Comparison of ENCODE assay signal across 18 mouse cellular contexts in genomic region chr6:26761551-26761950, GRCm38 (mm10).
DNase-seq lines count a peak whose midpoint lies in the region; ATAC-seq and TF ChIP-seq lines count a peak whose summit lies in the region.
"Had no signal": no experiment of that assay in that cellular context is flagged by ENCODE, and none has a peak within 500 bp of the region (broad histone marks: within the 10 kb centered on the region; RNA-seq: fewer than 3 reads in every experiment).

No protein-coding gene starts in this region.

- ATAC-seq in forebrain, embryonic 14.5 days = no peak
- no peak for ATAC-seq in forebrain, embryonic 11.5 days (replicated peaks; ENCODE audit: low FRiP score)
- no peak for ATAC-seq in midbrain, postnatal 0 days (ENCODE audit: low FRiP score)
- no peak for ATAC-seq in midbrain, embryonic 11.5 days (ENCODE audit: low FRiP score)
- peak; percentile 53; the same call in 1 of the 2 replicates for ATAC-seq in forebrain, postnatal 0 days

- H3K4me1 ChIP-seq in forebrain, embryonic 14.5 days (ENCODE audit: control insufficient read depth, insufficient read depth, low read length) = no peaks in the 10 kb centered on the region
- H3K4me1 ChIP-seq in forebrain, embryonic 11.5 days (replicated peaks; ENCODE audit: control insufficient read depth, insufficient read depth, low read length) = no peaks in the 10 kb centered on the region
- H3K4me1 ChIP-seq in midbrain, postnatal 0 days (ENCODE audit: insufficient read depth, low read length) = no peaks in the 10 kb centered on the region
- peaks cover 2% of the 10 kb centered on the region; the same call in 1 of the 2 replicates for H3K4me1 ChIP-seq in midbrain, embryonic 11.5 days (ENCODE audit: control insufficient read depth, insufficient read depth, low read length)
- H3K4me1 ChIP-seq in forebrain, postnatal 0 days (ENCODE audit: insufficient read depth) = no peaks in the 10 kb centered on the region
- H3K4me1 ChIP-seq: embryonic facial prominence, embryonic 10.5 days; embryonic facial prominence, embryonic 12.5 days had no signal

- WGBS in forebrain, embryonic 14.5 days = 77% methylated on average over 2 of the region's 2 CpGs
- 84% methylated on average over 2 of the region's 2 CpGs for WGBS in forebrain, embryonic 11.5 days
- 83% methylated on average over 2 of the region's 2 CpGs for WGBS in midbrain, postnatal 0 days
- WGBS in midbrain, embryonic 11.5 days = 85% methylated on average over 2 of the region's 2 CpGs
- 48% methylated on average over 2 of the region's 2 CpGs for WGBS in forebrain, postnatal 0 days

- no peak overlapping the region for H3K27ac ChIP-seq in forebrain, embryonic 14.5 days (ENCODE audit: low read depth, low read length)
- H3K27ac ChIP-seq in forebrain, embryonic 11.5 days (ENCODE audit: low read depth, low read length) = no peak overlapping the region
- no peak overlapping the region for H3K27ac ChIP-seq in midbrain, postnatal 0 days (ENCODE audit: low read depth, low read length)
- H3K27ac ChIP-seq in midbrain, embryonic 11.5 days (ENCODE audit: low read depth, low read length) = no peak overlapping the region
- no peak overlapping the region for H3K27ac ChIP-seq in forebrain, postnatal 0 days (ENCODE audit: low read depth, low read length)
- H3K27ac ChIP-seq: embryonic facial prominence, embryonic 10.5 days; embryonic facial prominence, embryonic 12.5 days had no signal

- H3K4me2 ChIP-seq in forebrain, embryonic 14.5 days (ENCODE audit: low read length) = no peak overlapping the region
- H3K4me2 ChIP-seq in forebrain, embryonic 11.5 days (ENCODE audit: low read depth, low read length, severe bottlenecking) = no peak overlapping the region
- no peak overlapping the region for H3K4me2 ChIP-seq in midbrain, postnatal 0 days (ENCODE audit: low read depth, low read length, poor library complexity, severe bottlenecking)
- no peak overlapping the region for H3K4me2 ChIP-seq in midbrain, embryonic 11.5 days
- H3K4me2 ChIP-seq in forebrain, postnatal 0 days (ENCODE audit: low read depth) = no peak overlapping the region
- H3K4me2 ChIP-seq: embryonic facial prominence, embryonic 12.5 days had no signal

- no peak overlapping the region for H3K4me3 ChIP-seq in forebrain, embryonic 14.5 days (ENCODE audit: low read depth, low read length)
- no peak overlapping the region for H3K4me3 ChIP-seq in forebrain, embryonic 11.5 days (ENCODE audit: low read depth, low read length)
- no peak overlapping the region for H3K4me3 ChIP-seq in midbrain, postnatal 0 days (ENCODE audit: low read depth, low read length)
- no peak overlapping the region for H3K4me3 ChIP-seq in midbrain, embryonic 11.5 days (ENCODE audit: low read depth, low read length)
- H3K4me3 ChIP-seq in forebrain, postnatal 0 days (ENCODE audit: low read depth, low read length) = no peak overlapping the region
- H3K4me3 ChIP-seq: embryonic facial prominence, embryonic 10.5 days; embryonic facial prominence, embryonic 12.5 days had no signal

- no peak overlapping the region for H3K9ac ChIP-seq in forebrain, embryonic 14.5 days (ENCODE audit: low read length)
- no peak overlapping the region for H3K9ac ChIP-seq in forebrain, embryonic 11.5 days (ENCODE audit: low read length)
- no peak overlapping the region for H3K9ac ChIP-seq in midbrain, postnatal 0 days (replicated peaks; ENCODE audit: low read length, poor library complexity, severe bottlenecking)
- H3K9ac ChIP-seq in midbrain, embryonic 11.5 days (ENCODE audit: low read length) = no peak overlapping the region
- H3K9ac ChIP-seq in forebrain, postnatal 0 days = no peak overlapping the region
- H3K9ac ChIP-seq: embryonic facial prominence, embryonic 12.5 days had no signal

- no peaks in the 10 kb centered on the region for H3K9me3 ChIP-seq in forebrain, embryonic 14.5 days (replicated peaks; ENCODE audit: control insufficient read depth, low read length)
- no peaks in the 10 kb centered on the region for H3K9me3 ChIP-seq in forebrain, embryonic 11.5 days (ENCODE audit: control insufficient read depth, low read length)
- no peaks in the 10 kb centered on the region for H3K9me3 ChIP-seq in midbrain, postnatal 0 days (ENCODE audit: low read length)
- H3K9me3 ChIP-seq in midbrain, embryonic 11.5 days (ENCODE audit: control insufficient read depth, low read length) = no peaks in the 10 kb centered on the region
- no peaks in the 10 kb centered on the region for H3K9me3 ChIP-seq in forebrain, postnatal 0 days (ENCODE audit: low read length)
- H3K9me3 ChIP-seq: embryonic facial prominence, embryonic 10.5 days; embryonic facial prominence, embryonic 12.5 days had no signal

- no peaks in the 10 kb centered on the region for H3K36me3 ChIP-seq in forebrain, embryonic 14.5 days (ENCODE audit: control insufficient read depth, insufficient read depth, low read length)
- H3K36me3 ChIP-seq in forebrain, embryonic 11.5 days (ENCODE audit: control insufficient read depth, insufficient read depth, low read length) = no peaks in the 10 kb centered on the region
- no peaks in the 10 kb centered on the region for H3K36me3 ChIP-seq in midbrain, postnatal 0 days (ENCODE audit: insufficient read depth, low read length)
- no peaks in the 10 kb centered on the region for H3K36me3 ChIP-seq in midbrain, embryonic 11.5 days (ENCODE audit: control insufficient read depth, insufficient read depth, low read length)
- no peaks in the 10 kb centered on the region for H3K36me3 ChIP-seq in forebrain, postnatal 0 days (ENCODE audit: insufficient read depth)
- H3K36me3 ChIP-seq: embryonic facial prominence, embryonic 10.5 days; embryonic facial prominence, embryonic 12.5 days had no signal

- DNase-seq in forebrain, embryonic 14.5 days (ENCODE audit: low spot score) = peak; percentile 33
- no peak for DNase-seq in forebrain, embryonic 11.5 days (ENCODE audit: low spot score)
- DNase-seq in midbrain, postnatal 0 days (ENCODE audit: low spot score) = peak; percentile 1
- DNase-seq in midbrain, embryonic 11.5 days (ENCODE audit: low spot score, missing footprints) = no peak
- peak; percentile 22 for DNase-seq in brain, embryonic 18.5 days (ENCODE audit: low read depth, low spot score)
- DNase-seq in forebrain, postnatal 0 days = peak; percentile 43
- DNase-seq in kidney, postnatal 36 days = no peak
- no peak for DNase-seq in layer of hippocampus, adult 8-10 months (ENCODE audit: low spot score in 2 of 2)
- DNase-seq: adrenal gland, adult 2 months; adrenal gland, postnatal 10 days; adrenal gland, postnatal 25 days; cerebellum, adult 11-12 months; cerebellum, adult 2 months; cerebellum, adult 9-10 months; cerebellum, postnatal 10 days; cerebellum, postnatal 25 days had no signal

- no peak for TF ChIP-seq CTCF in midbrain, postnatal 0 days (IDR thresholded peaks at IDR 0.05)
- TF ChIP-seq CTCF in forebrain, postnatal 0 days (IDR thresholded peaks at IDR 0.05; ENCODE audit: low read depth) = no peak

- H3K27me3 ChIP-seq in forebrain, embryonic 14.5 days (replicated peaks; ENCODE audit: control insufficient read depth, insufficient read depth, low read length) = no peaks in the 10 kb centered on the region
- no peaks in the 10 kb centered on the region for H3K27me3 ChIP-seq in forebrain, embryonic 11.5 days (ENCODE audit: control insufficient read depth, insufficient read depth, low read length)
- no peaks in the 10 kb centered on the region for H3K27me3 ChIP-seq in midbrain, postnatal 0 days (ENCODE audit: insufficient read depth, low read length)
- H3K27me3 ChIP-seq in midbrain, embryonic 11.5 days (ENCODE audit: control insufficient read depth, insufficient read depth, low read length) = no peaks in the 10 kb centered on the region
- no peaks in the 10 kb centered on the region for H3K27me3 ChIP-seq in forebrain, postnatal 0 days (ENCODE audit: insufficient read depth, low read length)
- H3K27me3 ChIP-seq: embryonic facial prominence, embryonic 12.5 days had no signal

Comparison
In these comparisons a context has a peak if more than half of its experiments do, and no peak if none do; other contexts are left out.
1. DNase-seq: peak in forebrain, embryonic 14.5 days (single experiment), midbrain, postnatal 0 days (single experiment), brain, embryonic 18.5 days (single experiment) and forebrain, postnatal 0 days (single experiment); none in forebrain, embryonic 11.5 days (single experiment), midbrain, embryonic 11.5 days (single experiment), kidney, postnatal 36 days (0 of 2) and layer of hippocampus, adult 8-10 months (0 of 2).